Mouse (Mus musculus) forebrain, embryonic 10.5 days (tissue): ENCODE measurements around the gene Scyl1. TPM values are rescaled to one million over a fixed set of nuclear protein-coding genes. Genes with fewer than 3 reads are reported as not detected.
A peak's percentile ranks its signal among the peaks of the same experiment; 100 is the strongest.
"Not testable (repeated sequence)": the region's sequence is repeated elsewhere in the genome, so short reads cannot be mapped to it uniquely, and the experiment has no call there.

Source experiments
- DNase-seq: peaks from one replicate; pipeline ENCODE4 v3.0.0-alpha.2; 2017; ENCODE audit warnings: low spot score; ENCODE audit errors: extremely low spot score
- H3K27ac ChIP-seq: fragments of 300-500 bp; sonication (generic); 2 replicates; pipeline ENCODE4 v1.5.1; 2016; ENCODE audit warnings: mild to moderate bottlenecking
- H3K27me3 ChIP-seq: fragments of 300-500 bp; sonication (generic); 2 replicates; pipeline ENCODE4 v1.6.1; 2016; ENCODE audit warnings: mild to moderate bottlenecking; ENCODE audit not compliant: poor library complexity, severe bottlenecking
- H3K36me3 ChIP-seq: fragments of 300-500 bp; sonication (generic); replicated peaks from 2 replicates; pipeline ENCODE4 v1.6.1; 2016; ENCODE audit warnings: mild to moderate bottlenecking, moderate library complexity
- H3K4me1 ChIP-seq: fragments of 300-500 bp; sonication (generic); 2 replicates; pipeline ENCODE4 v1.6.1; 2016
- H3K4me3 ChIP-seq: fragments of 300-500 bp; sonication (generic); 2 replicates; pipeline ENCODE4 v1.5.1; 2016; ENCODE audit warnings: mild to moderate bottlenecking, moderate library complexity
- H3K9me3 ChIP-seq: fragments of 300-500 bp; sonication (generic); 2 replicates; pipeline ENCODE4 v1.6.1; 2016; ENCODE audit warnings: mild to moderate bottlenecking, moderate library complexity
- WGBS: fragments of 180-500 bp; shearing (Covaris S2); methylation state at CpG from one replicate; pipeline ENCODE4 v1.1.7; 2016; 5-methylcytosine and 5-hydroxymethylcytosine counted together
- polyA plus RNA-seq: library from polyadenylated mRNA; unstranded; fragments of >200 nt; fragmentation: Nextera tagmentation; extraction: Ambion mirVana; gene quantifications from 2 replicates; pipeline ENCODE4 v1.2.1, GENCODE M21; 2016

Gene Scyl1
- polyA plus RNA-seq, 1 experiment from 2014 or later = 64.6 TPM

- no peak for DNase-seq
- H3K36me3 ChIP-seq = peaks cover 54% of the 10 kb centered on the region
- peak overlapping the region; percentile 98 for H3K4me3 ChIP-seq
- H3K27ac ChIP-seq = peak overlapping the region; percentile 98
- peaks cover 62% of the 10 kb centered on the region for H3K4me1 ChIP-seq
- no peaks in the 10 kb centered on the region for H3K9me3 ChIP-seq
- no peaks in the 10 kb centered on the region for H3K27me3 ChIP-seq
- under 1% methylated on average over 19 of the region's 19 CpGs for WGBS
Measured at GRCm38 (mm10) chr19:5800632-5801431, 29.6 kb upstream of the Scyl1 start.

GRCm38 (mm10) chr19:5800350-5800631, 29.1 kb upstream of the Scyl1 start:
- peaks cover 58% of the 10 kb centered on the region for H3K4me1 ChIP-seq
- H3K36me3 ChIP-seq = peaks cover 59% of the 10 kb centered on the region
- no peaks in the 10 kb centered on the region for H3K9me3 ChIP-seq
- H3K27me3 ChIP-seq = no peaks in the 10 kb centered on the region
- peak overlapping the region; percentile 98 for H3K27ac ChIP-seq
- H3K4me3 ChIP-seq = peak overlapping the region; percentile 98
- no peak for DNase-seq
- WGBS = 4% methylated on average over 2 of the region's 2 CpGs

- 5% methylated on average over 10 of the region's 10 CpGs for WGBS
Measured at GRCm38 (mm10) chr19:5799566-5800349, 28.5 kb upstream of the Scyl1 start.

GRCm38 (mm10) chr19:5798700-5799479, 27.7 kb upstream of the Scyl1 start:
- Histone ChIP-seq H3K4me1 (peaks cover 50% of the 10 kb centered on the region), H3K4me3 (peak overlapping the region; percentile 98), H3K27me3 (no peaks in the 10 kb centered on the region), H3K27ac (peak overlapping the region; percentile 98), H3K9me3 (no peaks in the 10 kb centered on the region), H3K36me3 (peaks cover 67% of the 10 kb centered on the region)
- DNase-seq = no peak
- WGBS = 38% methylated on average over 7 of the region's 7 CpGs

More at GRCm38 (mm10) chr19:5799566-5800349, 28.5 kb upstream of the Scyl1 start:
- Histone ChIP-seq H3K27ac (peak overlapping the region; percentile 98), H3K4me1 (peaks cover 53% of the 10 kb centered on the region), H3K36me3 (peaks cover 64% of the 10 kb centered on the region), H3K4me3 (peak overlapping the region; percentile 98), H3K27me3 (no peaks in the 10 kb centered on the region), H3K9me3 (no peaks in the 10 kb centered on the region)
- DNase-seq = no peak

GRCm38 (mm10) chr19:5797381-5798111, 26.3 kb upstream of the Scyl1 start:
- peaks cover 37% of the 10 kb centered on the region for H3K4me1 ChIP-seq
- no peaks in the 10 kb centered on the region for H3K27me3 ChIP-seq
- no peak for DNase-seq
- WGBS = 55% methylated on average over 7 of the region's 7 CpGs
- no peaks in the 10 kb centered on the region for H3K9me3 ChIP-seq
- peaks cover 67% of the 10 kb centered on the region for H3K36me3 ChIP-seq
- H3K4me3 ChIP-seq = peak overlapping the region; percentile 98
- no peak overlapping the region for H3K27ac ChIP-seq

GRCm38 (mm10) chr19:5796573-5797111, 25.4 kb upstream of the Scyl1 start:
- Histone ChIP-seq H3K4me3 (peak overlapping the region; percentile 98), H3K27ac (no peak overlapping the region), H3K27me3 (no peaks in the 10 kb centered on the region), H3K36me3 (peaks cover 67% of the 10 kb centered on the region), H3K4me1 (peaks cover 37% of the 10 kb centered on the region), H3K9me3 (no peaks in the 10 kb centered on the region)
- no peak for DNase-seq
- WGBS = 84% methylated on average over 7 of the region's 7 CpGs

- DNase-seq = no peak
- Histone ChIP-seq H3K4me3 (peak overlapping the region; percentile 98), H3K36me3 (peaks cover 64% of the 10 kb centered on the region), H3K4me1 (peaks cover 37% of the 10 kb centered on the region), H3K27me3 (no peaks in the 10 kb centered on the region), H3K9me3 (no peaks in the 10 kb centered on the region), H3K27ac (no peak overlapping the region)
- 86% methylated on average over 11 of the region's 11 CpGs for WGBS
Measured at GRCm38 (mm10) chr19:5795668-5796572, 24.7 kb upstream of the Scyl1 start.

GRCm38 (mm10) chr19:5794771-5795576, 23.8 kb upstream of the Scyl1 start:
- 45% methylated on average over 5 of the region's 5 CpGs for WGBS
- DNase-seq = no peak
- 0 out of 2 replicates have a peak overlapping the region, but pooled peaks have one; percentile 20 for H3K27ac ChIP-seq
- no peaks in the 10 kb centered on the region for H3K27me3 ChIP-seq
- peaks cover 55% of the 10 kb centered on the region for H3K36me3 ChIP-seq
- peaks cover 37% of the 10 kb centered on the region for H3K4me1 ChIP-seq
- H3K4me3 ChIP-seq = peak overlapping the region; percentile 98; the same call in 1 of the 2 replicates
- no peaks in the 10 kb centered on the region for H3K9me3 ChIP-seq

- H3K27me3 ChIP-seq, DNase-seq, H3K9me3 ChIP-seq: not testable (repeated sequence)
- peak overlapping the region; percentile 98 for H3K4me3 ChIP-seq
- peaks cover 47% of the 10 kb centered on the region for H3K36me3 ChIP-seq
- H3K4me1 ChIP-seq = peaks cover 37% of the 10 kb centered on the region
- WGBS = 54% methylated on average over 7 of the region's 7 CpGs
- H3K27ac ChIP-seq = peak overlapping the region; percentile 60
Measured at GRCm38 (mm10) chr19:5793917-5794770, 22.9 kb upstream of the Scyl1 start.

- WGBS = 9% methylated on average over 2 of the region's 2 CpGs
- no peaks in the 10 kb centered on the region for H3K27me3 ChIP-seq
- no peak overlapping the region for H3K4me3 ChIP-seq
- H3K4me1 ChIP-seq = peaks cover 31% of the 10 kb centered on the region
- no peak for DNase-seq
- H3K36me3 ChIP-seq = peaks cover 36% of the 10 kb centered on the region
- H3K9me3 ChIP-seq = no peaks in the 10 kb centered on the region
- H3K27ac ChIP-seq = no peak overlapping the region
Measured at GRCm38 (mm10) chr19:5793116-5793515, 21.9 kb upstream of the Scyl1 start.
